Mouse (Mus musculus) gastrocnemius, postnatal 36 days (tissue): ENCODE data around the gene Fkbp10. TPM values are rescaled to one million over a fixed set of nuclear protein-coding genes. Genes with fewer than 3 reads are reported as not detected.

Experiments used
- DNase-seq, 2 experiments: peaks; one replicate each; pipeline ENCODE4 v3.0.0; 2022
- intact Hi-C: fragments of 180-260 bp; cut with DNase I; formaldehyde crosslinking; loops from one replicate; pipeline ENCODE4 v1.15.1; 2025
- total RNA-seq, 2 experiments: library from RNA; stranded (reverse); gene quantifications; 2 replicates each; pipeline ENCODE4 v1.2.3; 2021

Gene Fkbp10
- total RNA-seq, 2 experiments from 2014 or later, result 5.1 to 6.5 TPM

DNA sequence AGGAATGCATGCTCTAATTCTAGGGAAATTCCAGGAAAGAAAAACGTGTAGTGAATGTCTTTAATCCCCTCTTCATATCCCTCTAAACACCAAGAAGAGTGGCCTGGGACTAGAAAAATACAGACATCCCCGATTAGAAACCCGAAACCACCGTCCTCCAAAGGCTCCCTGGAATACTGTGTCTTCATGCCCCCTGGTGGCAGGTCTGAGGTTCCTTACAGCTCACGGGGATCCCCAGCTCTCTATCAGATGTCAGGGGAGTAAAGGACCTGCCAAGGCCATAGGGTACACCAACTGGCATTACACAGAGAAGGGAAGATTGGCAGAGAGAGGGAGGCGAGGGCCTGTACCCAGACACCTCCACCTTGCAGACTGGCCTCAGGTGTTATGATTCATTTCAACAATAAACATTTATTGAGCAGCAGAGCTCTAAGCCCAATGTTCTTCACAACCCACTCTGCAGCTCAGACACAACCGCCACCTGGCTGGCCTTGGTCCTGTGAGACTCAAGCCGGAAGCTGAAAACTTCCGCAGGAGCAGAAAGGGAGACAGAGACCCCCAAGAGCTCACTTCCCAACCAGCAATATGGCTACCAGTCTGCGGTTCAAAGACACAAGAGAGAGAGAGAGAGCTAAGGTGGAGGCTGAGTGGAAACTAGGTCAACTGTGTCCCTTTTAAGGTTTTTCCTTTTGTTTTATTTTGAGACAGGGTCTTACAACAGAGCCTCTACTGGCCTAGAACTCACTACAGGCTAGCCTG, 7.2 kb upstream of the Fkbp10 start:
- intact Hi-C loops, result loop anchor here (1.0 kb wide), 1 partner anchor 46 kb away; no protein-coding TSS in a partner anchor
- DNase-seq, result peak; percentile 60 to 73

GRCm38 (mm10) chr11:100408835-100409462, 6.5 kb upstream of the Fkbp10 start:
- intact Hi-C loops, result loop anchor here (1.0 kb wide), 1 partner anchor 47 kb away; no protein-coding TSS in a partner anchor
- DNase-seq, result no peak

- no peak for DNase-seq
- intact Hi-C loops, result no loop called here
Observed at GRCm38 (mm10) chr11:100409686-100410085, 5.8 kb upstream of the Fkbp10 start.

DNA sequence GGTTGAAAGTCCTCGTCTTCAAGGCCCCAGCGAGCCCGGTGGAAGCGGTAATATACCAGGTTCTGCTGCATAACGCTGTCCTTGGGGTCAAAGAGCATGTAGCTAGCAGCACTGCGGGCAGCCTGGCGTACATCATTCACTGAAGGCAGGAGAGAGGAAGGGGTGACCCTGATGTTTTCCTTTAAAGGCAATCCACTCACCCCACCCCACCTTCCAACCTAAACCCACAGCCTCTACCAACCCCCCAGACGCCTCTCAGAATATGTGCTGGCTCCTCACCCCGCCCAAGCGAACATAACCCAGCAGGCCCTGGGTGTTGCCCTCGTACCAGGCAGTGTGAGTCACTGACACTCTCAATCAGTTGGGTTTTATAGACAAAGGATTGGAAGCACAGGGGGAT, 3.8 kb upstream of the Fkbp10 start:
- intact Hi-C loops, result no loop called here
- DNase-seq, result no peak

- intact Hi-C loops, result no loop called here
- DNase-seq, result no peak
Observed at GRCm38 (mm10) chr11:100413541-100413940, 2.0 kb upstream of the Fkbp10 start.

DNA sequence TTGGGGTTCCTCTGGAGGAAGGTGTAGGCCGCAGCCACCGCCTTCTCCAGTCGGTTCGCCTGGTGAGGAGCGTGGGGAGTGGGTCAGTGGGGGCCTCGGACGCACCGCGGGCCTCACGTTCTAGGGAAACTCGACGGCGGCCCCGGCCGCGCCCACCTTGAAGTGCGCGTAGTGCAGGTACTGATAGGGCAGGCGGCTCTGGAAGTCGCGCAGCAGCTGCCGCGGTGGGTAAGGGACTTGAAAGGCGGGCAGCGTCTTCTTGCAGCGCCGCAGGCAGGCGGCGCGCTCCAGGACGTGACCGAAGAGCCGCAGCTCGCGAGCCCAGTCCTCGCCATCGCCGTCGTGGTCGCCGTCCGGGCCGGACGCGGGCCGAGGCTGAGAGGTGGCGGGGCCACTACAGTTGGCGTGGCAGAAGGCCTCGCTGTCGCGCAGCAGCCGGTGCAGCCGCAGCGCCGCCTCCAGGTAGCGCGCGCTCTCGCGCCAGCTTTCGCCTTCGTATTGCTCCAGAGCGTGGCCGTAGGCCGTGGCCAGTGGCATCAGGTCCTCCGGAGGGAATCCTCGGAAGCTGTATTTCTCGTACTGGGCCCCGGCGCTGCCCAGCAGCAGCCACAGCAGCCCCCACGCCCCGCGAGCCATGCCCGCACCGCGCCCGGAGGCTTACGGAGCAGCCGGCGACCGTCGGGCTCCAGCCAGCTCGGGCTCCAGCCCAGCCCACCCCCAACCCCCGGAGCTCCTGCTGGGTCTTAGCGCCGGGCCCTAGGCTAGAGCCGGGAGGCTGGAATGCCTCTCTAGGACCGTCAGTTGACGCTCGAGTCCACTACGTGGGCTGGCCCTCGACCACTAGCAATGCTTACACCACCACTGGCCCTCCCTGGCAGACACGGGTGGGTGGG, 1.2 kb upstream of the Fkbp10 start, which contains the start of gene P3h4:
TSS of gene P3h4 (minus strand) at position 816 of the 893 bp plus-strand sequence.
- intact Hi-C loops, result no loop called here
- peak; percentile 78 to 79 for DNase-seq

GRCm38 (mm10) chr11:100421537-100421936, 6.0 kb downstream of the Fkbp10 start:
- intact Hi-C loops, result no loop called here
- DNase-seq, result no peak

GRCm38 (mm10) chr11:100423836-100424235, 8.3 kb downstream of the Fkbp10 start:
- intact Hi-C loops, result no loop called here
- DNase-seq, result no peak

DNA sequence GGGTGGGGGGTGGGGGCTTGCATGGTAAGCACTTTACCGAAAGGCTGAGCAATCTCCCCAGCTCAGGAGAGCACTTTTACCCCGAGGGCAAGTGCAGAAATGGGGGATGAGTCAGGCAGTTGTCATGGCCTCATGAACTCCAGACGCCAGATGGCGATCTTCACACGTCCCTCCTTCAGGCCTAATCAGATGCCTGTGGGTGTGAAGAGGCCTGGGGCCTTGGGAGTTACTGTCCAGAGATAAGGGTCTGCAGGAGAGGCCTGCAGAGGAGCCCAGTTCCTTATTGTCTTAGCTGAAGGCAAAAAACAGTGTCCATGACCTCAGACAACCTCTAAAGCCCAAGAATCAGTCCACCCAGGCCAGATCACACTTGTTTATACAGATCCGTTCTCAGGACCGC, 10.4 kb downstream of the Fkbp10 start:
- DNase-seq, result peak; percentile 57 to 69
- intact Hi-C loops, result loop anchor here (2.0 to 5.0 kb wide), 2 partner anchors 47 to 271 kb away; partner anchors contain the start of gene Klhl11

DNA sequence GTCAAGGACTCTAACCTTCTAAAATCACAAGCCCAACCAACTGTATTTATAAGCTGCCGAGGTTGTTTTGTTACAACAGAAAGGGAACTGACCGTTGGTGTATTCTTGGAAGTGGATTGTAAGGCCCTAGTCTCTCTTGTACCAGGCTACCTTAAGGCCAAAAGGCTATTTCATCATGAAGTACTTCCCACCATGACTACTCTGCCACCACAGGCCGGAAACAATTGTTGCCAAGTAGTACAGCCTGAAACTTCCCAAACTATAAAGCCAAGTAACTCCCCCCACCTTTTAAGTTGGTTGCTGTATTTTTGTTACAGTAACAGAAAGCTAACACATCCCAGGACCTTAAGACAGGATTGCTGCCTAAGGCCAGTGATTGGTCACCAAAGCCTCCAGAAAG, 11.3 kb downstream of the Fkbp10 start:
- intact Hi-C loops, result loop anchor here (2.0 to 5.0 kb wide), 2 partner anchors 46 to 270 kb away; partner anchors contain the start of gene Klhl11
- DNase-seq, result no peak

- no peak for DNase-seq
- intact Hi-C loops, result loop anchor here (2.0 to 5.0 kb wide), 2 partner anchors 126 to 269 kb away; no protein-coding TSS in a partner anchor
Observed at GRCm38 (mm10) chr11:100428612-100429199, 13.2 kb downstream of the Fkbp10 start.

DNA sequence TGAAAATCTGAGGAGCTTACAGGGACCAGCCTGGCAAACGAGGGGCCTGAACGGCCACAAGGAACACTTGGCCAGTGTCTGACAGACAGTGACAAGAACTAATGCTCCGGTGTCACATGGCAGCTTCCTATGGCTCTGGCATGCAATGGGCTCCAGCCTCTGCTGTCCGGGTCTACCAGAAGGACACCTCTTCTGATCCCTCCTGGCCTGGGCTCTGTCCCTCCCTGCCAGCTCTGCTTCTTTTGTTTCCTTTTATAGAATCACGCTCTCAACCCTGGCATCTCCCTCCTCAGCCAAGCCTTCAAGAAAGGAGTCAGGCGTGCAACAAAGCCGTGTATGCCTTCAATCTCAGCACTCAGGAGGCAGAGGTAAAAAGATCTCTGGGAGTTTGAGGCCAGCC, 14.6 kb downstream of the Fkbp10 start:
- intact Hi-C loops, result loop anchor here (1.0 kb wide), 1 partner anchor 37 kb away; no protein-coding TSS in a partner anchor
- no peak for DNase-seq

DNA sequence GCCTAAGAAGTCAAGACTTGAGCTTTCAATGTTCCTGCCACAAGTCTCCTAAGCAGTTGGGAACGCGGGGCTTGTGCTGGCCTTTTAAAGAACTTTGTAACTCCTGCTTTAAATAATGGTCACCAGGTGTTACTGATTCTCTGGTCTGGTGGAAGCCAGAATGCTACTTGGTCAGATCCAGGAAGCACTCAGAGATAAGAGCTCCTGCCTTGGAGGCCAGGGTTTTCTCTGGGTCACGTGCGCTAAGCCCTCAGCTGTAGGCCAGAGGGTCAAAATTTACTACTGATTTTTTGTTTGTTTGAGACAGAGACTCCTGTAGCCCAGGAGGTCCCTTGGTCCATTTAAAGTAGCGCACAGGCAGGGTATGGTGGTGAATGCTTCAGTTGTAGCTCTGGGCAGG, 16.5 kb downstream of the Fkbp10 start:
- intact Hi-C loops, result no loop called here
- no peak for DNase-seq

DNA sequence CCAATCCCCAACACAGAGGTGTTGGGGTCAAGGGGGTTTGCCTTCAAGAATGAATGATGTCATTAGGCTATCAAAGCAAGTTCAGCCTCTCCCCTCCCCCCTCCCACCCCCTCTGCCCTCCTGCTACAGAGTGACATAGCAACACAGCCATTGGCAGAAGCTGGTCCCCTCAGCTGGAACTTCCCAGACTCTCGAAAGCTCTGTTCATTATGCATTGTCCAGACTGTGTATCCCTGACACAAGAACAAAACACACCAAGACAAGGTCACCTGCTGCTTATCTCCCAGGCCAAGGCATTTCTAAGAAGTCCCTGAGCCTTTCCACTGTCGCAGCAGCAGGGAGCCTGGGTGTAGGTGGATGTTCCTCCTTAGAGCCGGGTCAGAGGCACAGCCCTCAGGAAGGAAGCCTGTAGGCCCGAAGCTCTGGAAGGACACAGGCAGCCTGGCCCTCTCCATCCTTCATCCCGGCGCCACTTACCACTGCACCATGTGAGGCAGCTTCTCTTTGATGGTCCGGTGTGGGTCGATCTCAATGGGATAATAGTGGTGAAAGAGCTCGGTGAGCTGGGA, 20.3 kb downstream of the Fkbp10 start:
- DNase-seq, result no peak
- intact Hi-C loops, result no loop called here

- DNase-seq, result no peak
- intact Hi-C loops, result no loop called here
Observed at GRCm38 (mm10) chr11:100437901-100438300, 22.4 kb downstream of the Fkbp10 start.

DNA sequence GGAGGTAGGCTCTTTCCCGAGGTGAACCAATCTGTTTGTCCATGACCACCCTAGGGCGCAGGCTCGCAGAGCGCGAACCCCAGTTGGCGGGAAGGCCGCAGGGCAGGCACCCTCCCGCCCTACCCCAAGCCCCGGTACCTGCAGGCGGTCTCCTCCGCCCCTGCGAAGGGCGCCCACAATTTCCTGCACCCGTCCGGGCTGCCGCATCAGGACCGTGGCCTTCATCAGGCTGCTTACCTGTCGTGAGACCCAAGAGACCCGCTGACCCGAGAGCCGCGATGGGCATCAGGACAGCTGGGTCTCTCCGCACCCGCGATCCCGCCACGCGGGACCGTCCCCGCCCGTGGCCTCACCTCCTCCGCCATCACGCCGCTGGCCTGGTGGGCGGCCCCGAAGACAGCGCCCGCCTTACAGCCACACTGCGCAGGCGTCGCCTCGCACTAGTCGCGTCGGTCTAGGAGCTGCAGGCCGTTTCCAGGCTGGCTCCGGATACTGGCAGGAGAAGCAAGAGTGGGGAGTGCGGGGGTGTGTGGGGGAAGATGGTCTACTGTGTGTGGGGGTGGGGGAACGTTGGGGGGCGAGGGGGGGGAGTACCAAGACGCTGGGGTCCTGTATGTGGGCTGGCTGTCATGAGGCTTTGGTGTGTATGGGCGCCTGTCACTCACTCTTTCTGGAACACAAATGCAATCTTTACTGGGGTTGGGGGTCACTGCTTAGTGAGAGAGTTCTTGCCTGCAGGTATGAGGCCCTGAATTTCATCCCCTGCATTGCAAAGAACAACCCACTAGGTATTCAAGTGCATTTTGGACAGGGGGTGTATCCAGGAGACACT, 25.4 kb downstream of the Fkbp10 start:
- peak; percentile 75 to 77 for DNase-seq
- intact Hi-C loops, result no loop called here

- no peak for DNase-seq
- intact Hi-C loops, result no loop called here
Observed at GRCm38 (mm10) chr11:100441797-100442196, 26.3 kb downstream of the Fkbp10 start, which contains the start of the genes Nt5c3b and Klhl10. Nt5c3b (minus strand) TSS chr11:100441808. Klhl10 (plus strand) TSS chr11:100441917.

DNA sequence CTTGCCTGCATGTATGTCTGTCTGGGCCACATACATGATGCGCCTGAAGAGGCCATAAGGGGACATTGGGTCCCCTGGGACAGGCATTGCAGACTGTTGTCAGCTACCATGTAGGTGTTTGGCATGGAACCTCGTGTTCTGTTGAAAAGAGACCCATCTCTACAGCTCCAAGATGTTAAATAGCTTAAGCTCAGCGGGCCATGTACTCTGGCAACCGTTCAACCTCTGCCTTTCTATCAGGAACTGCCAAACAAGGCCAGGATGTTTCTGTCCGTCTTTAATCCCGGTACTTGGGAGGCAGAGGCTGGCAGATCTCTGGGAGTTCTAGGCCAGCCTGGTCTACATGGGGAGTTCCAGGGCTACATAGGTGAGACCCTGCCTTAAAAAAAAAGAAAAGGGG, 27.1 kb downstream of the Fkbp10 start:
- intact Hi-C loops, result no loop called here

DNA sequence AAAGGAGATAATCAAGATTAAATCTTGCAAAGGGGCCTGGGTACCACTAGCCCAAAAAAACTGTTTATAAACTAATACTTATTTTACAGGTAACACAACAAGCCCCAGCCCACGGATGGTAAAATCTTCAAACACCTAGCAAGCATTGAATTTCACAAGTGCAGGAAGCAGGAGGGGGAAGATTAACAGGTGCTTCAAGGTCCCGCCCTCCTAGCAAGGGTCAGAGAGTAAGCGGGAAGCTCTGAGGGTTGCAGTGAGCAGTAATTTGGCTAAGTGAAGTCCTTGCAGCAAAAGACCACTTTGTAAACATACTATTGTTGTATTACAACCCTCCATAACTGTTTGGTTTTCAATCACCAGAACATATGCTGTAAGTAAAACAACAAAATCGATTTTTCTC, 41.8 kb downstream of the Fkbp10 start:
- no peak for DNase-seq
- intact Hi-C loops, result no loop called here

More for the DNA sequence above, 27.1 kb downstream of the Fkbp10 start:
- DNase-seq, result no peak
